Mouse (Mus musculus) forebrain, embryonic 16.5 days (tissue): Measurements from ENCODE around the gene Tmem253. TPM values are rescaled to one million over a fixed set of nuclear protein-coding genes. Genes with fewer than 3 reads are reported as not detected.
A peak's percentile ranks its signal among the peaks of the same experiment; 100 is the strongest.

Experiments
- ATAC-seq: fragments of 200-750 bp; cut with Nextera tagmentation; 2 replicates; pipeline ENCODE4 v1.8.0; 2017; ENCODE audit warnings: mild to moderate bottlenecking, moderate library complexity
- H3K27ac ChIP-seq: fragments of 300-500 bp; sonication (generic); 2 replicates; pipeline ENCODE4 v1.5.1; 2014; ENCODE audit warnings: low read length, control low read depth
- H3K27me3 ChIP-seq: fragments of 300-500 bp; sonication (generic); replicated peaks from 2 replicates; pipeline ENCODE4 v1.6.1; 2014; ENCODE audit warnings: low read length; ENCODE audit not compliant: control insufficient read depth, insufficient read depth
- H3K36me3 ChIP-seq: fragments of 300-500 bp; sonication (generic); 2 replicates; pipeline ENCODE4 v1.6.1; 2014; ENCODE audit not compliant: control insufficient read depth, insufficient read depth
- H3K4me1 ChIP-seq: fragments of 300-500 bp; sonication (generic); replicated peaks from 2 replicates; pipeline ENCODE4 v1.6.1; 2014; ENCODE audit warnings: low read length; ENCODE audit not compliant: control insufficient read depth, insufficient read depth
- H3K4me2 ChIP-seq: fragments of 300-500 bp; sonication (generic); 2 replicates; pipeline ENCODE4 v1.6.1; 2014; ENCODE audit warnings: mild to moderate bottlenecking, low read length, control low read depth
- H3K4me3 ChIP-seq: fragments of 300-500 bp; sonication (generic); replicated peaks from 2 replicates; pipeline ENCODE4 v1.5.1; 2014; ENCODE audit warnings: mild to moderate bottlenecking, low read length, control low read depth
- H3K9ac ChIP-seq: fragments of 300-500 bp; sonication (generic); replicated peaks from 2 replicates; pipeline ENCODE4 v1.6.1; 2014; ENCODE audit warnings: low read depth, low read length, control low read depth
- H3K9me3 ChIP-seq: fragments of 300-500 bp; sonication (generic); 2 replicates; pipeline ENCODE4 v1.6.1; 2016; ENCODE audit warnings: low read length; ENCODE audit not compliant: control insufficient read depth
- WGBS: fragments of 180-500 bp; shearing (Covaris S2); extraction: QIAGEN DNeasy Blood & Tissue Kit; methylation state at CpG from one replicate; pipeline ENCODE4 v1.1.7; 2014; 5-methylcytosine and 5-hydroxymethylcytosine counted together
- polyA plus RNA-seq: library from polyadenylated mRNA; unstranded; fragments of >200 nt; fragmentation: Nextera tagmentation; extraction: Ambion mirVana; gene quantifications from 2 replicates; pipeline ENCODE4 v1.2.1, GENCODE M21; 2015

Tmem253 gene
- polyA plus RNA-seq, 1 experiment from 2014 or later = 0.67 TPM

- 59% methylated on average over 7 of the region's 7 CpGs for WGBS
- Histone ChIP-seq H3K9me3 (no peaks in the 10 kb centered on the region), H3K4me3 (no peak overlapping the region), H3K27ac (peak overlapping the region; percentile 85), H3K9ac (no peak overlapping the region), H3K36me3 (peaks cover 27% of the 10 kb centered on the region; the same call in 1 of the 2 replicates), H3K27me3 (no peaks in the 10 kb centered on the region), H3K4me1 (peaks cover 48% of the 10 kb centered on the region), H3K4me2 (no peak overlapping the region)
- ATAC-seq = no peak
Measured at GRCm38 (mm10) chr14:52005141-52005540, 10.3 kb upstream of the Tmem253 start.

GRCm38 (mm10) chr14:52005616-52006015 lies 9.8 kb upstream of the Tmem253 start:
- Histone ChIP-seq H3K4me1 (peaks cover 52% of the 10 kb centered on the region), H3K27me3 (no peaks in the 10 kb centered on the region), H3K4me3 (no peak overlapping the region), H3K9ac (no peak overlapping the region), H3K36me3 (peaks cover 27% of the 10 kb centered on the region; the same call in 1 of the 2 replicates), H3K9me3 (no peaks in the 10 kb centered on the region), H3K4me2 (no peak overlapping the region), H3K27ac (peak overlapping the region; percentile 16; the same call in 1 of the 2 replicates)
- 65% methylated on average over 6 of the region's 6 CpGs for WGBS
- no peak for ATAC-seq

GRCm38 (mm10) chr14:52006241-52006640 lies 9.2 kb upstream of the Tmem253 start:
- Histone ChIP-seq H3K9me3 (no peaks in the 10 kb centered on the region), H3K36me3 (peaks cover 27% of the 10 kb centered on the region; the same call in 1 of the 2 replicates), H3K9ac (no peak overlapping the region), H3K4me1 (peaks cover 58% of the 10 kb centered on the region), H3K4me2 (no peak overlapping the region), H3K4me3 (no peak overlapping the region), H3K27ac (no peak overlapping the region), H3K27me3 (no peaks in the 10 kb centered on the region)
- no peak for ATAC-seq
- WGBS = 66% methylated on average over 8 of the region's 8 CpGs

GRCm38 (mm10) chr14:52006771-52007170 lies 8.7 kb upstream of the Tmem253 start:
- Histone ChIP-seq H3K9ac (no peak overlapping the region), H3K27me3 (no peaks in the 10 kb centered on the region), H3K27ac (no peak overlapping the region), H3K4me2 (no peak overlapping the region), H3K4me1 (peaks cover 63% of the 10 kb centered on the region), H3K4me3 (no peak overlapping the region), H3K9me3 (no peaks in the 10 kb centered on the region), H3K36me3 (peaks cover 27% of the 10 kb centered on the region; the same call in 1 of the 2 replicates)
- 92% methylated on average over 23 of the region's 23 CpGs for WGBS
- no peak for ATAC-seq

GRCm38 (mm10) chr14:52008321-52009203 lies 6.9 kb upstream of the Tmem253 start:
- Histone ChIP-seq H3K4me2 (peak overlapping the region; percentile 53), H3K27me3 (no peaks in the 10 kb centered on the region), H3K36me3 (peaks cover 18% of the 10 kb centered on the region; the same call in 1 of the 2 replicates), H3K4me3 (peak overlapping the region; percentile 30), H3K27ac (0 out of 2 replicates have a peak overlapping the region, but pooled peaks have one; percentile 17), H3K9me3 (no peaks in the 10 kb centered on the region), H3K9ac (peak overlapping the region; percentile 33; the same call in 1 of the 2 replicates), H3K4me1 (peaks cover 75% of the 10 kb centered on the region)
- 49% methylated on average over 38 of the region's 38 CpGs for WGBS
- peak; percentile 32 for ATAC-seq

- Histone ChIP-seq H3K9me3 (no peaks in the 10 kb centered on the region), H3K4me2 (peak overlapping the region; percentile 53), H3K27me3 (no peaks in the 10 kb centered on the region), H3K36me3 (peaks cover 18% of the 10 kb centered on the region; the same call in 1 of the 2 replicates), H3K27ac (0 out of 2 replicates have a peak overlapping the region, but pooled peaks have one; percentile 17), H3K9ac (peak overlapping the region; percentile 20; the same call in 1 of the 2 replicates), H3K4me3 (peak overlapping the region; percentile 30), H3K4me1 (peaks cover 68% of the 10 kb centered on the region)
- 12% methylated on average over 26 of the region's 26 CpGs for WGBS
- no peak for ATAC-seq
Measured at GRCm38 (mm10) chr14:52009361-52009760, 6.1 kb upstream of the Tmem253 start.

- 18% methylated on average over 6 of the region's 6 CpGs for WGBS
- peak overlapping the region; percentile 91; the same call in 1 of the 2 replicates for H3K27ac ChIP-seq
- H3K9ac ChIP-seq = peak overlapping the region; percentile 57; the same call in 1 of the 2 replicates
- peak overlapping the region; percentile 33 for H3K4me3 ChIP-seq
- peak overlapping the region; percentile 53 for H3K4me2 ChIP-seq
- no peaks in the 10 kb centered on the region for H3K27me3 ChIP-seq
- ATAC-seq = no peak
- H3K9me3 ChIP-seq = no peaks in the 10 kb centered on the region
- H3K36me3 ChIP-seq = peaks cover 18% of the 10 kb centered on the region; the same call in 1 of the 2 replicates
- peaks cover 63% of the 10 kb centered on the region for H3K4me1 ChIP-seq
Measured at GRCm38 (mm10) chr14:52009841-52010240, 5.6 kb upstream of the Tmem253 start.

- Histone ChIP-seq H3K36me3 (peaks cover 14% of the 10 kb centered on the region; the same call in 1 of the 2 replicates), H3K4me2 (peak overlapping the region; percentile 53), H3K27me3 (no peaks in the 10 kb centered on the region), H3K9me3 (no peaks in the 10 kb centered on the region), H3K4me1 (peaks cover 62% of the 10 kb centered on the region), H3K27ac (peak overlapping the region; percentile 91), H3K4me3 (peak overlapping the region; percentile 33), H3K9ac (peak overlapping the region; percentile 57)
- ATAC-seq = peak; percentile 71
- 0% methylated on average over 9 of the region's 9 CpGs for WGBS
Measured at GRCm38 (mm10) chr14:52010446-52011111, 4.9 kb upstream of the Tmem253 start.

GRCm38 (mm10) chr14:52011683-52012082 lies 3.8 kb upstream of the Tmem253 start:
- Histone ChIP-seq H3K36me3 (peaks cover 10% of the 10 kb centered on the region; the same call in 1 of the 2 replicates), H3K27me3 (no peaks in the 10 kb centered on the region), H3K4me1 (peaks cover 66% of the 10 kb centered on the region), H3K9ac (no peak overlapping the region), H3K27ac (0 out of 2 replicates have a peak overlapping the region, but pooled peaks have one; percentile 42), H3K9me3 (no peaks in the 10 kb centered on the region), H3K4me3 (no peak overlapping the region), H3K4me2 (no peak overlapping the region)
- ATAC-seq = no peak
- WGBS = 13% methylated on average over 1 of the region's 1 CpGs
